Mouse (Mus musculus) layer of hippocampus, postnatal 36 days (tissue): ENCODE data around the gene Slc26a8. TPM values are rescaled to one million over a fixed set of nuclear protein-coding genes. Genes with fewer than 3 reads are reported as not detected.

Experiments used
- DNase-seq, 2 experiments: peaks; one replicate each; pipeline ENCODE4 v3.0.0; 2022
- total RNA-seq, 2 experiments: library from RNA; stranded (reverse); gene quantifications; 2 replicates each; pipeline ENCODE4 v1.2.3; 2021

The Slc26a8 gene
- total RNA-seq, 2 experiments from 2014 or later = 3.7 to 6.4 TPM

- peak; percentile 43 to 53 for DNase-seq
Observed at GRCm38 (mm10) chr17:28637711-28638690, 52.0 kb downstream of the Slc26a8 start.

DNA sequence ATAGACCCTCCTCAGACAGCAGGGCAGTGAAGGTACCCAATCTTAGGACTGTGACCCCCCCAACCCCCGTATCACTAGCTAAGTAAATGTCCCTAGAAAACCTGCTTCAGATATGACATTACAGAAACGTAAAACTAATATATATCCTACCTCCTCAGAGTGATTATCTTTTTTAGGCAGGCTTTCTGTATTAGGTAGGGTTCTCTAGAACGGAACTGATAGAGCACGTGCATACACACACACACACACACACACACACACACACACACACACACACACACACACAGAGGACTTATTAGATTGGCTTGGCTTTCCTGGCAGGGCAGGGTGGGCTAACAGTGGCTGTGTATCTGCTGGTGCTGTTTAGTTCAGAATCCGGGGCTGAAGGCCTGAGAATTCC, 54.2 kb downstream of the Slc26a8 start:
- DNase-seq = no peak

- no peak for DNase-seq
Observed at GRCm38 (mm10) chr17:28629125-28629524, 60.9 kb downstream of the Slc26a8 start.

DNA sequence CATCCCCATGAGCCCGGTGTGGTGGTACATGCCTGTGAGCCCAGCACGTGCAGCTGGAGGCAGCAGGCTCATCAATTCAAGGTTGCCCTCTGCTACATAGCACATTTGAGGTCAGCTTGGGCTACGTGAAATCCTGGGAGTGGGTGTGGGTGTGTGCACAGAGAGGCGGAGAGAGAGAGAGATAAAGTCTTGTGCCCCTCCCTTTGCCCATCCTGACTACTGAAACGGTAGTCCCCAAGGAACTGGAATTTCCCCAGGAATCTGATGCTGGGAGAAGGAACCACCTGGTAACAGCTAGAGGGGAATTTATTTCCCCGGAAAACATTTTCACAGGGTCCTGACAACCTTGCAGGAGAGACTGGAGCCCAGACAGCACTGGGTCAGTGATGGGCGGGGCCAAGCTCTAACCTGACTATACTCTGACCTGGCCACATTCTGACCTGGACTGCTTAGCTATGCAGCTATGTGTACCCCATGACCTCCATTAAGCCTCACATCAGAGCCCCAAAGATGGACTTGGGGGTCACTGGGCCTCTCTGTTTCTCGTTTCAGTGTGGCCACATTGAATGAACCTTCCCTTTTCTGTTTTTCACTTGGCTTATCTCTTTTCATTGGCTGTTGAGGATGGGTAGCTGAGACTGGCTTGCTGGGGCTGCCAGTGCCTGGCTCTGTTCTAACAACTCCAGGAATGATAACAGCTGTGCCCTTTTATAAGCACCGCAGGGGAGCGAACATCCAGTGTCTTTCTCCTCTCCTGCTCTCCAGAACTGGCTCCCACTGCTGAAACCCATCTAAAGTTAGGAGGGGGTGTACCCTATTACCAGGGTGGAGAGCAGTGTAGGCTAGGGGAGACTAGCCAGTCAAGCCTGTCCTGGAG, 61.5 kb downstream of the Slc26a8 start:
- no peak for DNase-seq

DNA sequence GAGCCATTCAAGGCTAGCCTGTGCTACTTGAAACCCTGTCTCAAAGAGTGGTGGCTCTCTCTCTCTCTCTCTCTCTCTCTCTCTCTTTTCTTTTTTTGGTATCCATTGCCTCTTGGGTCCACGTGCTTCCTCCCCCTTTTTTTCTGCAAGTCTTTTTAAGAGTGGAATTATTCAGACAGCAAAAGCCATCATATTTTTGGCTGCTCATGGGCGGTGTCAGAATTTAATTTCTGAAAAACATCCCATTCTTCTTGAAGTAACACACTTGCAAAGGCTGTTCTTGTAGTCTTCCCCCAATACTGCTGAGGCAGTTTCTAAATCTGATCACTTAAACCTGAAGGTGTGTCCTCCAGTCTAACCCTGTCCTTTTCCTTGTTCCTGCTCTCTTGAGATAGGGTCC, 63.1 kb downstream of the Slc26a8 start:
- no peak for DNase-seq

GRCm38 (mm10) chr17:28625327-28625726, 64.7 kb downstream of the Slc26a8 start:
- no peak for DNase-seq

GRCm38 (mm10) chr17:28624841-28625240, 65.2 kb downstream of the Slc26a8 start:
- no peak for DNase-seq

DNA sequence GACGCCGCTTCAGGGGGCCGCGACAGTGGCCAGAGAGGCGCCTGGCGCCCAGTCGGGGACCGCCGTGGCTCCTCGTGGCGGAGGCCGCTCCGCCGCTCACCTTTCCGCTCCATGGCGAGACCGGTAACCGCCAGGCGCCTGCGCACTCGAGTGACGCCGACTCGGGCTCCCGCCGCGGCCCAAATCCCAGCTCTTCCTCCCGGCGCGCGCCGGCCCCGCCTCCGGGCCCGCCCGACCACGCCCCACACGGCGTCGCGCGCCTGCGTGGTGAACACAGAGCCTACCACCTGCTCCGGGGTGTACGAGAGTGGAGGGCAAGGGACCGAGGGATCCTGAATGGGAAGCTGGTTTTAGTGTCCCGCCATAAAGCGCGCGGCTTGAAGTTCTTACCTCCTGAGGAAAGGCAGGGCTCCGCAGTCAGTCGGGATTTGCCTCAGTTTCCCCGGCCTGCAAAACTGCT, 67.7 kb downstream of the Slc26a8 start, which contains the start of gene Srpk1:
Gene Srpk1 (minus strand): TSS at position 410 of the 460 bp plus-strand sequence.
- DNase-seq = peak; percentile 87

- DNase-seq = peak; percentile 56 to 63
Observed at GRCm38 (mm10) chr17:28621381-28622299, 68.4 kb downstream of the Slc26a8 start.

GRCm38 (mm10) chr17:28618775-28619174, 71.3 kb downstream of the Slc26a8 start:
- no peak for DNase-seq

GRCm38 (mm10) chr17:28618124-28618523, 71.9 kb downstream of the Slc26a8 start:
- DNase-seq = no peak

GRCm38 (mm10) chr17:28617636-28618035, 72.4 kb downstream of the Slc26a8 start:
- no peak for DNase-seq

DNA sequence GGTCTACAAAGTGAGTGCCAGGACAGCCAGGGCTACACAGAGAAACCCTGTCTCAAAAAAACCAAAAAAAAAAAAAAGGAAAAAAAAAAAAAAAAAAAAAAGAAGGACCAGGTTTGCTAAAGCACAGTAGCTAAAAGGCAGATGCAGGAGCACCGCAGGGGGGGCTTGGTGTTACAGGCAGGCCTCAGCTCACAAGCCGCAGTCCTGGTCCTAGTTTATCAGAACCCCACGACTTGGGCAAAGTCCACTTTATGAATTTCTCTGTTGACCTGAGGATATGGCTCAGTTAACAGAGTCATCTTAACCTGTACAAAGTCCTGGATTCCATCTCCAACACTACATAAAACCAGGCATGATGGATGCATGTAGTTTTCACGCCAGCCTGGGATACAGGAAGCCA, 74.7 kb downstream of the Slc26a8 start:
- DNase-seq = no peak

DNA sequence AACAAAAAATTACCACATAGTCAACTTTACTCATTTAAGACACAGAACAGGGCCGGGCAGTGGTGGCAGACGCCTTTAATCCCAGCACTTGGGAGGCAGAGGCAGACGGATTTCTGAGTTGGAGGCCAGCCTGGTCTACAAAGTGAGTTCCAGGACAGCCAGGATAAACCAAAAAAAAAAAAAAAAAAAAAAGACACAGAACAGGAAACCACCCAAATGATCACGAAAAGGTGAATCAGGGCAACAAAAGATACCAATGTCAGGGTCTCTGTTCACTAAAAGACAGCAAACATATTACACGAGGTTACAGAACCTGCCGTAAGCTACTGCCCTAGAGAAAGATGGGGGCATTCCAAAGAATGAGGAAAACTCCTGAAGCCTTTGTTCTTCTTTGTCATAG, 76.9 kb downstream of the Slc26a8 start:
- DNase-seq = no peak

- DNase-seq = no peak
Observed at GRCm38 (mm10) chr17:28612603-28613002, 77.4 kb downstream of the Slc26a8 start.

DNA sequence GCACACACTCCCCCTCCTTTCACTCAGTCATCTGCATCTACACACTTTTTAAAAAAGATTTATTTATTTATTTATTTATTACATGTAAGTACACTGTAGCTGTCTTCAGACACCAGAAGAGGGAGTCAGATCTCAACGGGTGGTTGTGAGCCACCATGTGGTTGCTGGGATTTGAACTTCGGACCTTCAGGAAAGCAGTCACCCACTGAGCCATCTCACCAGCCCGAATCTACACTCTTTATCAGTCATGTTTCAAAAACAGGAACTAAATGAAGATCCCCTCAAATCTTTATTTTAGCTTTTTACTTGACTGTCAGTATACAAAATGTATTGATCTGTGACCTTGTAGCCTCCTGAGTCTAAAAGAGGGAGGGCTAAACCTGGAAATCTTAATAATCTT, 80.5 kb downstream of the Slc26a8 start:
- DNase-seq = no peak

DNA sequence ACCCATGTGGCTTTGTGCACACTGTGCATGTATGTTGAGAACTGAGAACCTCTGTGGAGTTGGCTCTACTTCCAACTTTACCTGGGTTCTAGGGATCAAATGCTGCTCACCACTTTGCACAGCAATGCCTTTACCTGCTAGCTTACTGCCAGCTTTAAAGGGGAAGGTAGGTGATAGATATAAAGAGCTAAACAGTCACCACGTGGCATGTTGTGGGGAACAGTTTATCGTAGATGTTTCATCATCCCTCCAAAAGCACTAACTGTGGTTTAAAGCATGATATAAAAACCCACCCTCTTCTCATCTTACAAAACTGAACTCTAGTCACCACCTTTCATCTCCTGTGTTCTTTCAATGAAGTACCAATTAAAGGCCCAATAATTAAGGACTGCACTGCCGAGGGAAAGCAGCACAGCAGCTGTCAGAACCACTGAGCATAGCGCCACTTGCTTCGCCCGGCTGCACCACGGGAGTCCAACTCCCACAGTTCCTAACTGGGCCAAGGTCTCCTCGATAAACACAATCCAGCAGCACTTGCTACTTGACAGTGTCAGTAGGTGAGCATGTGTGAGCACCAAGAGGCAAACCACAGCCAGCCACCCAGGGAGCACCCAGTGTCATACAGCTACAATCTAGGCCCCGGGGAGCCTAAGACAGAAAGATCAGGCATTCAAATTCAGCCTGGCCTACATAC, 88.3 kb downstream of the Slc26a8 start:
- no peak for DNase-seq

- DNase-seq = no peak
Observed at GRCm38 (mm10) chr17:28600780-28601179, 89.3 kb downstream of the Slc26a8 start.

DNA sequence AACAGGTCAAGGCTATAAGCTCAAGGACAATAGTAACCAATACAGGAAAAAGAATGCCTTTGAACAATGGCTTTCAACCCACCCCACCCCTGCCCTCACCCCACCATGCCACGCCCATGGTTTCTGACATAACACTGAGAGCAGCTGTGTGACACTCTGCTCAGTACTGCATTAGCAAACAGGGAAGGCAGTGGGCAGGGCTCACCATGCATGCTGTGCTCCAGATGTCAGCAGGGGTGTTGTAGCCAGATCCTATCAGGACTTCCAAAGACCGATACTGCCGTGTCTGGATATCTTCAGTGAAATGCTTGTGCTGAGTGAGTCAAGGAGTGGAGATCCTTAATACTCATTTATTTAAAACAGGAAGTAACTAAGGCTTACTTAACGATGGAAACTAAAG, 96.1 kb downstream of the Slc26a8 start:
- no peak for DNase-seq

GRCm38 (mm10) chr17:28592998-28593397, 97.0 kb downstream of the Slc26a8 start:
- DNase-seq = peak; percentile 59 to 61

DNA sequence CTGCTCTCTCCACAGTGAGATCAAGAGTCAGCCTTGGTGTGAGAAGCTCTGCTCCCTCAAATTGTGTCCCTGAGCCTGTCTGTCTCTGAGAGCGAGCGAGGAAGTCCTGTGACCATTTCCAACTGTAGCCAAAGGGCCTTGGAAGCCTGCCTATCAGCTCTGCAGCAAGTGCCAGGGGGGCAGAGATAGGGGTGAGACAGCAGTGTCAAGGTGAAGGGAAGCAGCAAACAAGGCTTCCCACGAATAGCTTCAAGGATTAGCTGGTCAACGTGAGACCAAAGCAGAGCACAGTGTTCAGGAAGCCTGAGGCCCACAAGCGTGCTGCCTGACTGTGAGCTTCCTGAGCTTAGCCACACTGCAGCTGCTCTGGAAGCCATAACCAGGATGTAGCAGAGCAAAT, 98.6 kb downstream of the Slc26a8 start:
- DNase-seq = no peak
